Mouse (Mus musculus) gastrocnemius, adult 8-10 months (tissue): ENCODE results near the gene Fastkd1. TPM values are rescaled to one million over a fixed set of nuclear protein-coding genes. Genes with fewer than 3 reads are reported as not detected.
"Not testable (repeated sequence)": the region's sequence is repeated elsewhere in the genome, so short reads cannot be mapped to it uniquely, and the experiment has no call there.

Source experiments
- DNase-seq, 2 experiments: peaks; one replicate each; pipeline ENCODE4 v3.0.0; 2022; ENCODE audit warnings: low spot score in 2 of 2
- total RNA-seq, 4 experiments: library from RNA; stranded (reverse); gene quantifications; 2 replicates each; pipeline ENCODE4 v1.2.4; 2022

The Fastkd1 gene
- total RNA-seq, result 10 to 100 TPM; 12.4 to 19.4 (median 14.5) TPM

GRCm38 (mm10) chr2:69712981-69713625 lies at the start of gene Fastkd1:
Gene Fastkd1, minus strand, starts transcription at chr2:69713516.
- peak; percentile 71 to 78 for DNase-seq

DNA sequence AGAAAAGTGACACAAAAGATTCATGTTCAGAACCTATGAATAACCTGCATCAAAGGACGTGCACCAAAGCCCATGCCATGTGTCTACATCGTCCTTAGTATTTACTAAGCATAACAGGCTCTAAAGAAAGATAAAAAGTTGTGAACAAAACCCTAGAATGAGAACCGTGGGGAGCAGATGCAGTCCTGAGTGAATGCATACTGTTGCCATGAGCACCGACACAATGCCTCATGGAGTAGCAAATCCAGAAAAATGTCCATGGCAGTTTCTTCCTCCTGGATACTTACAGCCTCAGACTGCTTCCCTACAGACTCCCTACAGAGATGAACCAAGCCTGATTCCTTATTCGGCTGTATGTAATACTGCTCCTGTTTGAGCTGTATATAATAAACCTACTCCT lies 47.7 kb upstream of the Fastkd1 start:
- no peak for DNase-seq

GRCm38 (mm10) chr2:69745091-69745490 lies 31.8 kb upstream of the Fastkd1 start:
- no peak for DNase-seq

DNA sequence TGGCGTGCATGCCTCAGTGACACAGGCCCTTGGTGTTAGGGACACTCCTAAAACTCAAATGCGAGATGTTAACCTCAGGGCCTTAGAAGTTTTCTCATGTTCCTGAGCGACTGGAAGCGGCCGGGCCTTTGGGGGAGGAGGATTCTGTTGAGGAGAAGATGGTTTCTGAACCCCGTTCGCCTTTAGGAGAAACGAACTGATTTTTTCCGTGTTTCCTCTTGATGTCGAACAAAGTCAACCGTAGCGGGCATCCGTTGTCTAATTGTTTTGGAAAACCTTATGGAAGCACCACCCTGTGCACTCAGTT lies 10.2 kb upstream of the Fastkd1 start:
- no peak for DNase-seq

GRCm38 (mm10) chr2:69722650-69723518 lies 9.6 kb upstream of the Fastkd1 start:
- peak; percentile 74 to 82 for DNase-seq

- DNase-seq, result no peak
Measured at GRCm38 (mm10) chr2:69722273-69722649, 8.9 kb upstream of the Fastkd1 start, which contains the start of gene Ppig. Gene Ppig, plus strand, starts transcription at chr2:69722545.

DNA sequence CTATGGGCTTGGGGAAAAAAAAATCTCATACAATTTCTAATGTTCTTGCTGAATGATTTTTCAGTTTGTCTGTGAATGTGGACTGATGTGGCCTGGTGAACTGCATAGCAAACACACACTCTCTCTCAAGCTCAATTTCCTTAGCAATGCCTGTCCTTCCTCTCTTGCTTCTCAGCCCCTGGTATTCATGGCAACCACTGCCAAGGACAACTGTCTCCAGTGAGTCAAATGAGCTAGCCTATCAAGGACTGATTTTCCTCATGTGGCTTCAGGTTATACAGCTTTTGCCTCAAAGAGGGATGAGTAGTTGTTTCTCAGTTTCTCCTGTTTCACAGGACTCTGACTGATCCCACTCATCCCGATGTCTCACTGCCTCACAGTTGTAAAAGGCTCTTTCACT lies 5.8 kb upstream of the Fastkd1 start:
- DNase-seq, result no peak

DNA sequence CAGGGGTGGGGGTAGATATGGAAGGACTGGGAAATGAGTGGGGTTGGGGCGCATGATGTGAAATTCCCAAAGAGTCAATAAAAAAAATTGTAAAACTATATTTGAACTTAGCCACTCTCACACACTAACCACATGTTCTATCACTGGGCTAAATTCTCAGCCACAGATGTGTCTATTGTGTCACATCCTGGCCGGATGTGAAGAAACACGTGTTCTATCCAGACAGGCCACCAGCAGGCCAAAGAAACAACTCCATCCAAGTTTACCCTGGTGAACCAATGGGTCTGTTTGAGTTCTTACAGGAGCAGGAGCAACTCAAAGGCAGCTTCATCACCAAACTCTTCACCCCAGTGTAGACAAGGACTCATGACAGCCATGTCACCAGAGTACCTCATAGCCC lies 3.2 kb upstream of the Fastkd1 start:
- DNase-seq, result no peak

DNA sequence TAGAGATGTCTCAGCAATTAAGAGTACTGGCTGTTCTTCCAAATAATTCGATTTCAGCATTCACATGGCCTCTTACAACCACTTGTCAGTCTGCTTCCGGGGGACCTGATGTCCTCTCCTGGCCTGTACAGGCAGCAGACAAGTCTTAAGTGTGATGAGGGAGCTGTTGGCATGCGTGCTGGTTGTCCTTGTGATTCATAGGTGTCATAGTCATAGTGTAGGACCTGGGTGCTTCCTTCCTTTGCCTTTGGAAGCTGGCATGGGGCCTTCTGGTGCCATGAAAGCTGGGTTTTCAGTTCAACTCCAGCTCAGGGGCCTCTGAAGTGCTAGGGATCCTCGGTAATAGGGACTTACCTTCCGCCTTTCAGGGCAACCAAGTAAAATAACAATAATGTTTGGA lies 810 bp upstream of the Fastkd1 start:
- no peak for DNase-seq

- no peak for DNase-seq
Measured at GRCm38 (mm10) chr2:69713626-69714014, 304 bp upstream of the Fastkd1 start.

DNA sequence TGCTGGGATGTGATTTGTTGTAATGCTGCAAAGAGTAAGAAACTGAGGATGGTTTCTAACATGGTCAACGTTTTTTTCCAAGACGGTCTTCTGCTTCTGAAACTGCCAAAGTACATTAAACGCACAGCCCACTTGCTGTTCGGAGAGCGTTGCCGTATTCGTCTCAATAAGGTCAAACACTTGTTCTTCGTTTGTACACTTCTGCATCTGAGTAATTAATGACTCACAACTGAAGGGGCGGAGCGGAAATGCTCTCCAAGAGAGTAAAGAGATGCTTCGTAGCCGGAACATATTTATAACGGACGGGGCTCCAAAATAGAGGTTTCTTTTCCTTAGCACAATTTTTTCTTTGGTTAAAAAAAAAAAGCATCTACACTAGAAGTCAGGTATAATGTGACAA lies 1.1 kb downstream of the Fastkd1 start:
- DNase-seq, result no peak

DNA sequence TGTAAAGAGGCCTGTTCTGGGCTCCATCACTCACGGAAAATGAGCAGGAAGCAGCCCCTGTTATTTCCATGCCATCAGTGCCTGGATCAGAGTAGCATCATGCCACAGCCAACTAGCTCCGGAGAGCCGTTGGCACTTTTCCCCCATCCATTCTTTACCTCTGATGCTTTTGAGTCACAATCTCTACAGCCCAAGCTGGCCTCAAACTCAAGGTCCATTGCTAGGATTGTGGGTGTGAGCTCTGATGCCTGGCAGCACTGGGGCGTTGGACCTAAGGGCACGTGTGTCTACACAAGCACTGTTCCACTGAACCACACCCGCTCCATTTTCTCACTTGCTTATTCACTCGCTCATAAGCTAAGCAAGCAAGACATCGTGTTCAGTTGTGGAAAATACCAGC lies 12.9 kb downstream of the Fastkd1 start:
- DNase-seq, result no peak

GRCm38 (mm10) chr2:69693501-69693900 lies 19.8 kb downstream of the Fastkd1 start:
- DNase-seq, result no peak

GRCm38 (mm10) chr2:69690843-69691242 lies 22.5 kb downstream of the Fastkd1 start:
- no peak for DNase-seq

DNA sequence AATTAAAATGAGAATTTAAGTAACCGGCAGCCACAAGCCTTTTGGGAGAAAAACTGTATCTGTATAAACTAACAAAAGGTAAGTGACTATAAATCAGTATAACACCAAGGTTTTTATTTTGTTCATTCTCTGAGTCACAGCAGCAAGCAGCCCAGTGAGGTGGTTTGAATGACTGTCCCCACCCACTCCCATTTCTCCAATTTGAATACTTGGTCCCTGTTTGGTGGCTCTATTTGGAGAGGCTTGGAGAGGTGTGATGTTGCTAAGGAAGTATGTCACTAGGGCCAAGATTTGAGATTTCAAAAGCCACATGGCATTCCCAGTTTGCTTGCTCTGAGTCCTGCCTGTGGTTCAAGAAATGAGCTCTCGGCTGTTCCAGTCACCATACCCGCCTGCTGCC lies 23.1 kb downstream of the Fastkd1 start:
- DNase-seq, result no peak

DNA sequence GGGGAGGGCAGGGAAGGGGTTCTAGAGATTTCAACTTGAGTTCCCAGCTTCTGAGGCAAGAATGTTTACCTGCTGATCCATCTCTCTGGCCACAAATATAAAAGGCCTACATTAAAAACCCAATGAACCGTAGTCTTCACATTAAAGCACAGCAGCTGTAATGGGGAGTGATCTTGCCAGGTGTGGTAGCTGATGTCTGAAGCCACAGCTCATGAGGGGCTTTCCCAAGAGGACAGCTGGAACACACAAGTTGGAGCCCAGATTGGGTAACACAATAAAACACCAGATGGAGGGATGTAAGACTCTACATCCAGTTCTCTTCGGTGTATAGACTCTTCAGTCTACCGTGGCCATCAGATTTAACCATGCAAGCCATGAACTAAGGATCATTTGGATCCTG lies 28.8 kb downstream of the Fastkd1 start:
- DNase-seq, result no peak

- no peak for DNase-seq
Measured at GRCm38 (mm10) chr2:69683036-69683805, 30.1 kb downstream of the Fastkd1 start.

DNA sequence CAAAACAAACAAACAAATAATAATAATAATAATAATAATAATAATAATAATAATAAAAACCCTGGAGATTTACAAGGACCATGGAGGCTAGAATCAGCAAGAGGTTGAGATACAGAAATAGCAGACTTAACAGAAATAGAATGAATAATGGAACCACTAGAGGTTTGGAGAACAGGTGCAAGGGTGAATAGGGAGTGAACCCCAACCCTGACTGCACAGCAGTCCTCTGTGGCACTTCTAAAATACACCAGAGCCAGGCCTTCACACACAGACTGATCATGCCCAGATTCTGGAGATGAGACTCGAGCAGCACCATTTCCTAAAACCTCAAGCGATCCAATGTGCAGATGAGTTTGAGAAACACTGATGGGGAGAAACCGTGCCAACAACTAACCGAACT lies 31.4 kb downstream of the Fastkd1 start:
- no peak for DNase-seq

GRCm38 (mm10) chr2:69679990-69680389 lies 33.3 kb downstream of the Fastkd1 start:
- no peak for DNase-seq

DNA sequence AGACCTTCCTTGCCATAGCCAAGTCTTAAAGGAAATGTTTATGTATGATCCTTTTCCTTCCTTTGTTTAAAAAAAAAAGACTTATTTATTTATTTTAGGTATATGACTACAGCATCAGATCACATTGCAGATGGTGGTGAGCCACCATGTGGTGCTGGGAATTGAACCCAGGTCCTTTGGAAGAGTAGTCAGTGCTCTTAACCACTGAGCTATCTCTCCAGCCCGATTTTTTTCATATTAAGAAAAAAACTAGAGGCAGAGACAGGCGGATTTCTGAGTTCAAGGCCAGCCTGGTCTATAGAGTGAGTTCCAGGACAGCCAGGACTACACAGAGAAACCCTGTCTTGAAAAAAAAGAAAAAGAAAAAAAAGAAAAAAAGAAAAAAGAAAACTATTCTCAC lies 36.1 kb downstream of the Fastkd1 start:
- DNase-seq, result not testable (repeated sequence)

DNA sequence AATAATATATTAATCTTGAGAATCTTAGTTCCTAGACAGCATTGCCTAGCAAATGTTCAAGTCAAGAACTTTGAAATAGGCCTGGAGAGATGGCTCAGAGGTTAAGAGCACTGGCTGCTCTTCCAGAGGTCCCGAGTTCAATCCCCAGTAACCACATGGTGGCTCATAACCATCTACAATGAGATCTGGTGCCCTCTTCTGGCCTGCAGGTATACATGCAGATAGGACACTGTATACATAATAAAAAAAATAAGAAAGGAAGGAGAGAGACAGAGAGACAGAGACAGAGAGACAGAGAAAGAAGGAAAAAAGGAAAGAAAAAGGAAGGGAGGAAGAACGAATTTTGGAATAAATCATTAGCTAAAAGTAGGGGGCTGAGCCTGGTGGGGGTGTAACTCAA lies 36.6 kb downstream of the Fastkd1 start:
- DNase-seq, result no peak

DNA sequence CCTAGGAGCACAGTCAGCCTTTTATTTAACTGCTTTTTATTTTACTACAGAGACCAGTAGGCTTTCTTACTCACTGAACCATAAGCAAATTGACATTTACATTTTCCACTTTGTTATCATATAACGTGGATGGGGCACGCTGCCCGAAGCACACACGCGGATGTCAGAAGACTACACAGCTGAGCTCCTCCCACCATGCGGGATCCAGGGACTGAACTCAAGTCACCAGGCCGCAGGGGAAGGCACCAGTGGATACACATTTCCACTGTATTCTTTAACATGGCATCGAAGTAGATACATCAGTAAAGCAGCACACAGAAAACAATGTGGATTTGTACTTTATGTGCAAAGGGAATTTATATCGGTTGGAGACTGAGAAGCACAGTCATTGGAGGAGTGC lies 38.0 kb downstream of the Fastkd1 start:
- DNase-seq, result no peak
